Mouse (Mus musculus) brain, embryonic 18.5 days (tissue): Measurements from ENCODE around the gene Rapsn.
"Not testable (repeated sequence)": the region's sequence is repeated elsewhere in the genome, so short reads cannot be mapped to it uniquely, and the experiment has no call there.

Source experiments
- DNase-seq: peaks from one replicate; pipeline ENCODE4 v3.0.0-alpha.2; 2012; ENCODE audit warnings: low read depth, low spot score

The Rapsn gene

DNA sequence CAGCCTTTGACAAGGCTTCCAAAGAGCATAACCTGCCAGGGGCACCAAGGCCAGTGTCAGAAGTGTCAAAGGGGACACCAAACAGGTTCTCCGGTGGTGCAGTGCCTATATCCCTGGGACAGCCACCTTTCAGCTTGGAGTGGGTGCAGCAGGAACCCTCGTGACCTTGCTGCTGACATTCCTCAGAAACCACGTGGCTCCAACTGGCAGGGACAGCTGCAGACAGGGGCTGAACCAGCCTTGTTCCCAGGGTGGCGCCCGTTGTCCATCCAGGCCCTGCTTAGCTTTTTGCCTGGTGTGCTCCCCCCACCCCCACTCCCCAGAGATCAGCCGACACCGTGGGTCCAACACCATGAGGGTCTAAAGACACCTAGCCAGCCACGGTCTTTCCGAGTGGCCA lies at the start of gene Rapsn:
Gene Rapsn, plus strand, starts transcription at position 236 of the 400 bp plus-strand sequence.
- no peak for DNase-seq

DNA sequence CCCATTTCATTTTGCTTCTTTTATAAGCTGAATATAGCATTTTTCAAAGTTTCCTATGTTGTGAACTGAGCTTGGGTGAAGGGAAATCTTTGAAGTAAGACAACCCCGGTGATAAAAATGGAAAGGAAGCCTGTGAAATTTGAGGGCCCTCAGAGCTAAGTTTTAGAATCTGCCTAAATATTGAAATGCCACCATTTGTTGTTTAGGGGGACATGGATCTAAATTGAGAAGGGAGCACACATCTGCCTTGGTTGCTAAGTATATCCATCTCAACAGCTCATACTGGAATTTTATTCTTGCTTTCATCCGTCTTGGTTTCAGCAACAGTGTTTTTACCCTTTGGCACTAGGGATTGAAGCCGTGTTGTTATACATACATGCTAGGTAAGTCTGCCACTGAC lies 49.4 kb upstream of the Rapsn start:
- DNase-seq = no peak

DNA sequence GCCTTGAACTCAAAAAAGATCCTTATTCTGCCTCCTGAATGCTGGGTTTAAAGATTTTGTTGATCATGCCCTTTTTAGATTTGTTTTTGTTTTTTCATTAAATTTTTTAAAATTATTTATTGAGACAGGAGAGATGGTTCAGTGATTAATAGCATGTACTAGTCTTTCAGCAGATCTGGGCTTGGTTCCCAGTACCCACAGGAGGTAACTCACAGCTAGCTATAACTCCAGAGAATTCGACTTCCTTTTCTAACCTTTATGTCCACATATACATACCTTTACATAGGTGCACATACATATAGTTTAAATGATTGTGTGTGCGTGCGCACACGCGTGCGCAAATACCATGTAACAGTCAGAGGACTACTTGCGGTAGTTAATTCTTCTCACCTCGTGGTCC lies 26.9 kb upstream of the Rapsn start:
- DNase-seq = no peak

DNA sequence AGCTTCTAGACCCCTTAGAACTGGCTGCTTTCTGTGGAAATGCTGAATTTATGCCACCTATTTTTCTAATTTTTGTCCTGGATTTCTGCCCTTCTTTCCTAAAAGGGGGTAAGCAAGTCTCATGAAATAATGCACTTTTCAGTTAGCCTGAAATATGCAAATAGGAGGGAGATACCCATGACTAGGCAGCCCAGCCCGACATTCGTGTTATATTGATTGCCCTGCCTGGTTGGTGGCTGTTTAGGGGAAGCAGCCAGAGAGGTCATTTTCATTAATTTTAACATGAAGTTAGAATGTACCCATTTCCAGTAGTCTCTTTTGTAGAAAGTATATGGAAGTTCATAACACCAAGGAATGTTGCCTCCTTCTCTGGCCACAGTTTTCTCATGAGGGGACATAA lies 21.5 kb upstream of the Rapsn start:
- DNase-seq = no peak

DNA sequence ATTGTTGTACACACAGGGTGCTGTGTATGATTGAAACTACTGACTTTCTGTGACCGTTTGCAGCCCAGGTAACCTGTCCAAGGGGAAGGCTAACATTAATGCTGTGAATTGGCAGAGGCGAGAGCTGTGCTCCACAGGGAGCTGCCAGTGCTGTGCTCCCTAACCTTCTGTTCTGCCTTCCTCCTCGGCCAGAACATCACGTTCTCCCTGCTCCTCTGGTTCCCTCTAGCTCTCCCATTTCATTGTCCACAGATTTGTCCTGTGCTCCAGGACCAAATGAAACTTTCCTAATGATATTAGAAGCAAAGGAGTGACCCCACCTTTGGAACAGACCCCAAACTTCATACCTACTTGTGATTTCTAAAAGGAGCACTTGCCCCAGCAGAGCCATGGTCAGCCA lies 20.0 kb upstream of the Rapsn start:
- no peak for DNase-seq

DNA sequence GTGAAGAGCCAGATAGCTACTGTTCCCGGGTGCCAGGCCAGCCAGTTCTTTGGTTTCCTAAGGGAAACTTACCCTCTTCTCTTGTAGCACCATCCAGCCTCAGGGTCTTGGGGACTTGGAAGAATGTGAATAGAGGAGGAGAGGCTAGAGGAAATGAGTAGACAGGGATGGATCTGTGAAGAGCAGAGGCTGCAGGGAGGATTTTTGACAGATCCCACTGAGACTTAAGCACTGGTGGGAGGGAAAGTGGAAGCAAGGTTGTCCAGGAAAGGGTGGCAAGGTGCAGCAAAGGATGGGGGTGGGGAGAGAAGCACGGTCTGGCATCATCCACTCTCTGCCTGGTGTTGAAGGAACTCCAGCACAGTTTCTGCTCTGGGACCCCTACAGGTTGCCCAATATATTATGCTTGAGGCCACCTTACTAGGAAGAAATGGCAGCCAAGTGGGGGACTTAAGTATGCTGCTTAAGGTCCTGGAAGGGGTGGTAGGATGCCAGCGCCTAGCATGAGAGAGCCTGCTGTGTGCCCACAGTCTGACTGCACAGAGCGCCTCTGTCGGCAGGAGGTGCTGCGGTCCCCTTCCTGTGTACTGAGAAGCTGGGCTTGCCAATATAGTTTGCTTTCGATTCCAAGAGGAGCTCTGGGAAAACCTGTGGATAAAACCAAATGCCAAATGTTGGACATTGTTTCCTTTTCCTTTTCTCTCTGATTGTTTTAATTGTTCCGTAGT lies 17.2 kb upstream of the Rapsn start:
- no peak for DNase-seq

DNA sequence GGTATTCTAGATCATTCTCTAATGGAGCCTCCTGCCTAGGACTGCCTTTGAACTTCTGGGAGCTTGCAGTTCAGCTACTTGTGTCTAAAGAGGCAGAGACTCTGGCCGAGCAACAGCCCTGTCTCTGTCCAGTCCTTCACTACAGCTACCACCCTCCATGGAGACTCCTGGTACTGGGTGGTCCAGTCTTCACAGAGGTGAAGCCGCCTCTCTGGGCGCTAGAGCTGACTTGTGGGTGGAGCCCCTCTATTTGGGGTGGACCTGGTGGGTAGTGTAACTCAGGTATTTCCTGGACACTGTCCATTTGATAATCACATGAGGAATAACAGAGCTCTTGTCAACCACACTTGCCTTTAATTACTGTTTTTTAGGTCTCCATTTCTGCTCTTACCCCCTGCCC lies 15.5 kb upstream of the Rapsn start:
- DNase-seq = no peak

DNA sequence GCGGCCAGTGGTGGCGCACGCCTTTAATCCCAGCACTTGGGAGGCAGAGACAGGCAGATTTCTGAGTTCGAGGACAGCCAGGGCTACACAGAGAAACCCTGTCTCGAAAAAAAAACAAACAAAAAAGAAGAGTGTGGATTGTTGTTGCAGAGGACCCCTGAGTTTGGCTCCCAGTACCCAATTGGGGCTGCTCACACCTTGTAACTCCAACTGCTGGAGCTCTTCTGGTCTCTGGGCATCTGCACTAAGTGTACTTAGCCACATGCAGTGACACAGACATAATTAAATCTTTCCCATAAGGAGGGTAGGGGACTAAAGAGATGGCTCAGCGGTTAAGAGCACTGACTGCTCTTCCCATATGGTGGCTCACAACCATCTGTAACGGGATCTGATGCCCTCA lies 13.2 kb upstream of the Rapsn start:
- DNase-seq = not testable (repeated sequence)

DNA sequence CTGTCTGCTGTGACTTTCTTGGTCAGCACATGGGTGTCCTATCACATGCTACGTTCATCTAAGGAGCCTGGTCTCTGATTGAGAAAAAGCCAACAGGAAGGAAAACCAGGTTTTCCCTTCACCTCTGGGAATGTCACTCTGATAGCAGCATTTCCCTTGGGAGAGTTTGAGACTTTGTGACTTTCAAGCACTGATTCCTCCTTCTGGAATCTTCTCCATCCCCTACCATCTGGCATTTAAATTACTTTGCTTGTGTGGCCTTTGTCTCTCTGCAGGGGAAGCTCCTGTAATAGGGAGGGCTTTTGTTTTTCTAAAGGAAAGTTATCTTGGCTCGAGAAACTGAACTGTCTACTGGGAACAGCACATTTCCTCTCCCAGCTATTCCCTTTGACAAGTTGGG lies 12.3 kb upstream of the Rapsn start:
- DNase-seq = no peak

DNA sequence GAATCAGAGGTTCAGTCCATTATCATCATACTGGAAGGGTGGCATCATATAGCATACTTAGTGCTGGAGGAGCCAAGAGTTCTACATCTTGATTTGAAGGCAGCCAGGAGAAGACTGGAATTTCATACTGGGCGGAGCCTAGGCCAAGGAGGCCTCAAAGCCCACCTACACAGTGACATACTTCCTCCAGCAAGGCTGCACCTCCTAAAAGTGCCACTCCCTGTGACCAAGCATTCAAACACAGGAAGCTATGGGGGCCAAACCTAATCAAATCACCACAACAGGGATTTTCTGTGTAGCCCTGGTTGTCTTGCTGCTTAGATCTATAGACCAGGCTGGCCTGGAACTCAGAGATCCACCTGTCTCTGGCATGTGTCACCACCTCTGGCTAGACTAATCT lies 11.5 kb upstream of the Rapsn start:
- no peak for DNase-seq

DNA sequence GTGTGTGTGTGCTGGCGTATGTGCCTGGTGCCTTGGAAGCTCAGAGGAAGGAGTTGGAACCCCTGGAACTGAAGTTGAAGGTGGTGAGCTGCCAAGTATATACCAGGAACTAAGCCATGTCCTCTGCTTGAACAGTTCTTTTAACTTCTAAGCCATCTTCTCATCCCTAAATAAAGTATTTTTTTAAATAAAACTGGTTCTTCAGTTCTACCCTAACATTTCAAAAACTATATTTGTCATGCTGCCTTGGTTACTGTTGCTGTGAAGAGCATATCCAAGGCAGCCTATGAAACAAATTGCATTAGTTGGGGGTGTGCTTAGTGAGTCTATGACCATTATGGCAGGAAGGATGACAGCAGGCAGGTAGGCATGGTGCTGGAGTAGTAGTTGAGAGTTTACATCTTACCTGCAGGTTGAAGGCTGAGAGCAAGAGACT lies 10.3 kb upstream of the Rapsn start:
- no peak for DNase-seq

DNA sequence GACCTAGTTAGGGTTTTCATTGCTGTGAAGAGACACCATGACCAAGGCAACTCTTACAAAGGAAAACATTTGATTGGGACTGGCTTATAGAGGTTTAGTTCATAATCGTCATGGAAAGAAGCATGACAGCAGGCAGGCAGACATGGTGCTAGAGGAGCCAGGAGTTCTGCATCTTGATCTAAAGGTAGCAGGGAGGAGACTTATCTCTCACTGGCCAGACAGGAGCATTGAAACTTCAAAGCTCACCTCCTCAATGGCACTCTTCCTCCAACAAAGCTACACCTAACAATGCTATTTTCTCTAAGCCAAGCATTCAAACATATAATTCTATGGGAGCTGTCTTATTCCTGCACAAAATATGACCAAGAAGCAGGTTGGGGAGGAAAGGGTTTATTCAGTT lies 8.9 kb upstream of the Rapsn start:
- DNase-seq = no peak

DNA sequence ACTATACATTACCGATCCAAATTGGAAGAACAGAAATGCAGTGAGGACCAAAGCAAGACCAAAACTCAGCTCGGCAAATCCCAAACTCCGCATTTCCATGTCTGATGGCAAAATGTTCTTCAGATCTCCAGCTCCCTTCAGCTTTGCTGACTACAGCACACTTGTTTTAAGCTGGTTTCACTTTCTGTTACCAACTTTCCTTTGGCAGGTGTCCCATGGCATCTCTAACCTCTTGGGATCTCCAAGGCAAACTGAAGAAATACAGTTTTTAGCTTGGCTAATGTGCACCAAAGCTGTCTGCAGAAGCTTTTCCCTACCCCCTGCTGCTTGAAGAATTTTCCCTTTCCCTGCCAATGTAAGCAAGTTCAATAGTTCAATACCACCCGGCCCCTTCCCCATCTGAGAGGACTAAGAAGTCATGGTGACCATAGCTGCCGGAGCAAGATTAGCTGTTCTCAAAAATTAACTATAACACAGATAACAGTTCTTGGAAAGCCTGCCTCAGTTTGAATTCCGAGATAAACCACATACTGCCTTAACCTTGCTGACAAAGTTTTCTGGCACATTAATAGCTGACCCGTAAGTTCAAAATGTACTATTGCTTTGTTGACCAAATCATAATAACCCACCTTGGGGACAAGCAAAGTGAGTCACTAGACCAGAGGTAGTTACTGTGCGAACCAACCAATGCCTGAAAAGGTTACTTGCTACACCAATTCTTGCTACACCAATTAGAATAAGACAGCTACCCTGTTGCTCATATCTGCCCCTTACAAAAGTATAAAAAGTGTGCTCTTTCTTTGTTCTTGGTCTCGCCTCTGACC lies 7.8 kb upstream of the Rapsn start:
- DNase-seq = no peak

DNA sequence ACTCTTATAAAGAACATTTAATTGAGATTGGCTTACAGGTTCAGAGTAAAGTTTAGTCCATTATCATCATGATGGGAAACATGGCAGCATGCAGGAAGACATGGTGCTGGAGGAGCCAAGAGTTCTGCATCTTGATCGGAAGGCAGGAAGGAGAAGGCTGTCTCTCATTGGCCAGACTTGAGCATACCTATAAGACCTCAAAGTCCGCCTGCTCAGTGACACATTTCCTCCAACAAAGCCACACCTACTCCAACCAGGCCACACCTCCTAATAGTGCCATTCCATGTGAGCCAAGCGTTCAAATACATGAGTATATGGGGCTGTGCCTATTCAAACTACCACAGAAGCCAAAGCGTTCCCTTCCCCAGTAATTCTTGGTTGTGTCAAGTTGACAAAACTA lies 4.2 kb upstream of the Rapsn start:
- DNase-seq = no peak

DNA sequence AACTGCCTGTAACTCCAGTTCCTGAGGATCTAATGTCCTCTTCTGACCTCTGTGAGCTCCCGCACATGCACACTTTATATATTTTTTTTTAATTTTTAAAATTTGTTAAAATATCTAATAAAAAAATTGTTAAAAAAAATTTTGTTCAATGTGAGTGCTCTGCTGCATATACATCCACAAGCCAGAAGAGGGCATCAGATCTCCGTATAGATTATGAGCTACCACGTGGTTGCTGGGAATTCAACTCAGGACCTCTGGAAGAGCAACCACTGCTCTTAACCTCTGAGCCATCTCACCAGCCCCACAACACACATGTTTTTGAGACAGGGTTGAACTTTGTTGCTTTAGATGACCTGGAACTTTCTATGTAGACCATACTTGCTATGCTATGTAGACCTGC lies 2.4 kb upstream of the Rapsn start:
- no peak for DNase-seq

DNA sequence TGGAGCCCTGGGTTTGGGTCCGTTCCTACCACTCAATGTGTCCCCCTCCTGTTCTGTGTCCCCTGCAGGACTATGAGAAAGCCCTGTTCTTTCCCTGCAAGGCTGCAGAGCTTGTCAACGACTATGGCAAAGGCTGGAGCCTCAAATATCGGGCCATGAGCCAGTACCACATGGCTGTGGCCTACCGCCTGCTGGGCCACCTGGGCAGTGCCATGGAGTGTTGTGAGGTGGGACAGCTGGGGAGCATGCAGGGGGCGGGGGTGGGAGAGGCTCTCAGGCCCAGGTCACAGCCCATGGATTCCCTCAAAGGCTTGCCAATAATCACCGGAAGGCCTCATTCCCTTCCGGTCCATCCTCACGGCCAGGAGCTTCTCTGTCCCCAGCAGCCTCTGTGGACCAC lies 6.4 kb downstream of the Rapsn start:
- DNase-seq = no peak

DNA sequence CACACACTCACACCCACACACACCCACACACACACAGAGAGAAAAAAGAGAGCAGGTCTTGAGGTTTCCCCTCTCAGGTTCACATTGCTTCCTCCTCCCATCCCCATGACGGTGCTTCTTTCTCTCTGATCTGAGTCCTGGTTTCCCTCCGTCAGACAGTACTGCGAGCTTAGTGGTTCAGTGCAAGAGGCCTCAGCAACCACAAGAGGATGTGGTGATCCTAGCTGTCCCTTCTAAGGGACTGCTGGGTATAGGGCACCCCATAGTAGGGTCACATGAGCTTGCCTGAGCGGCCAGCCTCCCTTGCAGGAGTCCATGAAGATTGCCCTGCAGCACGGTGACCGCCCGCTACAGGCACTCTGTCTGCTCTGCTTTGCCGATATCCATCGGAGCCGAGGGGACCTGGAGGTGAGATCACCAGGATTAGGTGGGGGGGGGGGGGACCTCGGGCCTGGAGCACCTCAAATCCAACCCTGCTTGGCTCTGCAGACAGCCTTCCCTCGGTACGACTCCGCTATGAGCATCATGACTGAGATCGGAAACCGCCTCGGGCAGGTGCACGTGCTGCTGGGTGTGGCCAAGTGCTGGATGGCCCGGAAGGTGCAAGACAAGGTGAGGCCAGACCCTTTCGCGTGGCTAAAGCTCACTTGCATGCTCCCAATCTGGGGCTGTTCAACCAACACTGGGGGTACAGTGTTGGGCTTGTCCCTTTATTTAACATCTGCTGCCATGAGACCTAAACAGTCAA lies 7.4 kb downstream of the Rapsn start:
- no peak for DNase-seq

DNA sequence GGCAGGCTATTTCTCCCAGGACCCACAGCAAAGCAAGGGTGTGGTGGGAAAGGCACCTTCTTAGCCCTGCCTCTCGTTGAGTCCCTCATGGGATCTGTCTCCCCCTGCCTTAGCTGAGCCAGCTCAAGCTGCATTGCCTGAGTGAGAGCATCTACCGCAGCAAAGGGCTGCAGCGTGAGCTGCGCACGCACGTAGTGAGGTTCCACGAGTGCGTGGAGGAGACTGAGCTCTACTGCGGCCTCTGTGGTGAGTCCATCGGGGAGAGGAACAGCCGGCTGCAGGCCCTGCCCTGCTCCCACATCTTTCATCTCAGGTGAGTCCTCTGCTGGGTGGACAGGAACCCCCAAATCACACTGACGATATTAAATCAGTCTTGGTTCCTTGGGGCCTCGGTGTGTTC lies 9.3 kb downstream of the Rapsn start:
- DNase-seq = no peak

DNA sequence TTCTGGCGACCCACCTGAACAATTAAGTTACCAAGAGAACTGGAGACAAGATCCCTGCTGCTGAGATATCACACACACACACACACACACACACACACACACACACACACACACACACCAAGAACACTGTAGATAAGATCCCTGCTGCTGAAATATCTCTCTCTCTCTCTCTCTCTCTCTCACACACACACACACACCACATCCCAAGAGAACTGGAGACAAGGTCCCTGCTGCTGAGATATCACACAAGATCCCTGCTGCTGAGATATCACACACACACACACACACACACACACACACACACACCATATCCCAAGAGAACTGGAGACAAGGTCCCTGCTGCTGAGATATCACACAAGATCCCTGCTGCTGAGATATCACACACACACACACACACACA lies 10.4 kb downstream of the Rapsn start:
- DNase-seq = not testable (repeated sequence)

DNA sequence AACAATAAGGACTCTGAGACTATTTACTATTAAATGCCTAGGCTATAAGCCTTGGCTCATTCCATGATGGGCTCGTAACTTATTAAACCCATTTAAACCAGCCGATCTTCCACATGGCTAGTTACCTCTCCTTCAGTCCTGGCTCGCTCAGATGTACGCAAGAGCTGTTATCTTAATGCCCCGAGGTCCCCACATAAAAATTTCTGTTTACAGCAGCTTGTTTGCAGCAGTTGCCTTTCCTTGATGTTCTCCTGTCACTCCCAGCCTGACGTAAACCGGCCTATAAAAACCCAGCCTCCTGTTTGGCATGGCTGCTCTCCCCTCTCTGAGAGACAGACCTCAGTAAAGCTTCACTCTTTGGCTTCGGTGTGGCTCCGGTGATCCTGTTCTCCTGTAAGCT lies 11.9 kb downstream of the Rapsn start:
- no peak for DNase-seq

DNA sequence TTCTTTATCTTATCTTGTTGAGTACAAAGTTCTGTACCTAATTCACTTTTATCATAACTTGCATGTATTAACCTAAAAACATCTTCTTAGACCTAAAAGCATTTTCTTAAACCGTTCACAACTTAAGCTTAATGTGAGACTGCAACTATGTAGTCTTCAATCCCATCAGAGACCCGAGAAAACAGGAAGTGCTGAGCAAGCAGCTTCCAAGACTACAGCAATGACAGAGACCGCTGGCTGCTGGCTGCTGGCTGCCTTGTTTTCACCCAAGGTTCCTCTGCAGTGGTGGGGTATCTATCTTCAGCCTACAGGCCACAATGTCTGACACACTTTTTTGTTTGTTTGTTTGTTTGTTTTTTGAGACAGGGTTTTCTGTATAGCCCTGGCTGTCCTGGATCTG lies 16.5 kb downstream of the Rapsn start:
- DNase-seq = no peak

DNA sequence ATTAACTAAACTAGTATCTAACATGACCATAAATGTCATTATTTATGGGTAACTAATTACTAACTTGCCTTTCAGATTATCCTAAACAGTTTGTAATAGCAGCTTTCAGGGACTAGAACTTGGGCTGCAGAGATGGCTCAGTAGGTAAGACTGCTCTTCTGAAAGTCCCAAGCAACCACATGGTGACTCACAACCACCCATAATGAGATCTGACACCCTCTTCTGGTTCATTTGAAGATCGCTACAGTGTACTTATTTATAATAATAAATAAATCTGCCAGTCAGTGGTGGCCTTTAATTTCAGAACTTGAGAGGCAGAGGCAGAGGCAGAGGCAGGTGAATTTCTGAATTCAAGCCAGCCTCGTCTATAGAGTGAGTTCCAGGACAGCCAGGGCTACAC lies 17.3 kb downstream of the Rapsn start:
- no peak for DNase-seq
